Mouse (Mus musculus): ENCODE data around the gene Ugt1a1. TPM values are rescaled to one million over a fixed set of nuclear protein-coding genes. Genes with fewer than 3 reads are reported as not detected.

Ugt1a1 gene
- polyA plus RNA-seq, 1 experiment = not detected

DNA sequence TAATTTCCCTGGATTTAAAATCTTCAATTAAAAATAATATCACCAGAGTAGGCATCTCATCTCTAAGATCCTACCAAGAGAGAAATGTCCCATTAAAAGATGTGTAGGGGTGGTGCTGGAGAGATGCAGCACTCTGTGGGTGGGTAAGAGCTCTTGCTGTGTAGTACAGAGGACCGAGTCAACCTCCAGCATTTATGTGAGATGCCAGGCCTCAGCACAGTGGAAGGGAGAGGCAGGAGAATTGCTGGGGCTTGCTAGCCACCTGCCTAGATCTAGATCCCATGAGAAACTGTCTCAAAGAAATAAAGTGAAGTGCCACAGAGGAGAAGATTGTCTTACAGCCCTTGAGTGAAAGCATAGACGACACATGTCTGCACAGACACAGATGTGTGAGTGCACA is 4.8 kb downstream of the Ugt1a1 start:
- peaks cover 8% of the 10 kb centered on the region; the same call in 1 of the 2 replicates for H3K9me3 ChIP-seq (replicated peaks; ENCODE audit: control insufficient read depth, insufficient read depth, low read length, poor library complexity, severe bottlenecking)

DNA sequence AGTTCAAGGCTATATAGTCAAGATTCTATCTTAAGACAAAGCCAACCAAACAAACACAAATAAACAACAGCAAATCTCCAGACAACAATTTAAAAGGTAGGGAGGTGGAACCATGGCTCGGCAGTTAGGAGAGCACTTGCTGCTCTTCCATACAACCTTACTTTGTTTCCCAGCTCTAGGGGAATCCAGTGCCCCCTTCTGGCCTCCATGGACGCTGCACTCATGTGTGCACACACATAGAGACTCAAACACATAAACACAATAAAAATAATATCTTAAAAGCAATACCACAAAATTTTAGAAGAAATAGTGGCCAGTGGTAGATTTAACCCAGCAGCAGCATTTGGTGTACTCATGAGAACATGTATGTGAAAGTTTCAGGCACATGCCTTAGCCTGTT is 5.4 kb downstream of the Ugt1a1 start:
- TF ChIP-seq CTCF (IDR thresholded peaks at IDR 0.05; ENCODE audit: low read depth, low read length) (no peak), POLR2A (IDR thresholded peaks at IDR 0.05; ENCODE audit: insufficient read depth, low read length) (no peak), EP300 (IDR thresholded peaks at IDR 0.05; ENCODE audit: insufficient read depth, low read depth, low read length) (no peak)
- H3K9me3 ChIP-seq (replicated peaks; ENCODE audit: control insufficient read depth, insufficient read depth, low read length, poor library complexity, severe bottlenecking) = peaks cover 8% of the 10 kb centered on the region
- H3K4me3 ChIP-seq (ENCODE audit: low read depth, low read length) = no peak overlapping the region
- no peaks in the 10 kb centered on the region for H3K27me3 ChIP-seq (ENCODE audit: control insufficient read depth, insufficient read depth, low read length, poor library complexity, severe bottlenecking)
- no peaks in the 10 kb centered on the region for H3K36me3 ChIP-seq (ENCODE audit: control insufficient read depth, insufficient read depth, low read length, poor library complexity, severe bottlenecking)
- H3K4me1 ChIP-seq (ENCODE audit: control insufficient read depth, insufficient read depth, low read length) = no peaks in the 10 kb centered on the region
- no peak overlapping the region for H3K9ac ChIP-seq (ENCODE audit: low read depth, poor library complexity, severe bottlenecking)
- H3K27ac ChIP-seq (ENCODE audit: insufficient read depth, low read length) = no peak overlapping the region

More for the DNA sequence above, 4.8 kb downstream of the Ugt1a1 start:
- Histone ChIP-seq H3K4me1 (ENCODE audit: control insufficient read depth, insufficient read depth, low read length) (no peaks in the 10 kb centered on the region), H3K4me3 (ENCODE audit: low read depth, low read length) (no peak overlapping the region), H3K27ac (ENCODE audit: insufficient read depth, low read length) (no peak overlapping the region), H3K36me3 (ENCODE audit: control insufficient read depth, insufficient read depth, low read length, poor library complexity, severe bottlenecking) (no peaks in the 10 kb centered on the region), H3K27me3 (ENCODE audit: control insufficient read depth, insufficient read depth, low read length, poor library complexity, severe bottlenecking) (no peaks in the 10 kb centered on the region), H3K9ac (ENCODE audit: low read depth, poor library complexity, severe bottlenecking) (no peak overlapping the region)
- no peak for TF ChIP-seq EP300 (IDR thresholded peaks at IDR 0.05; ENCODE audit: insufficient read depth, low read depth, low read length)

DNA sequence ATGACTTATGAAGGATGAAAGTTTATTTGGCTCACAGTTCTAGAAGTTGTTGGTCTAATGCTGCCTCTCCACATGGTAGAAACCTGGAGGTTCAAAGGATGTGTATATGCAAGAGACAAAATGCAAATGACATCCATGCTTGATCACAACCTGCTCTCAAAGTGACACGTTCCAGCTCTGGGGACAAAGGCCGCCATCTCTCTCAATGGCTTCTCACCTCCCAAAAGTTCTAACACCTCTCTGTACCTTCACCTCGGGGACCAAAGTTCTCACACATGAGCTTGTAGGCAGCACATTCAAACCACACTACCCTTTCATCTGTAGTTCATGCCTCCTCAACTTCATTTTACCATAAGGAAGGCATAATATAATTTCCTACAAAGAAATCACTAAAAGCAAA is 5.8 kb downstream of the Ugt1a1 start:
- H3K27ac ChIP-seq (ENCODE audit: insufficient read depth, low read length) = no peak overlapping the region
- no peak for TF ChIP-seq POLR2A (IDR thresholded peaks at IDR 0.05; ENCODE audit: insufficient read depth, low read length)
- TF ChIP-seq CTCF (IDR thresholded peaks at IDR 0.05; ENCODE audit: low read depth, low read length) = no peak
- no peak for TF ChIP-seq EP300 (IDR thresholded peaks at IDR 0.05; ENCODE audit: insufficient read depth, low read depth, low read length)
- no peak overlapping the region for H3K9ac ChIP-seq (ENCODE audit: low read depth, poor library complexity, severe bottlenecking)
- H3K9me3 ChIP-seq (replicated peaks; ENCODE audit: control insufficient read depth, insufficient read depth, low read length, poor library complexity, severe bottlenecking) = peaks cover 8% of the 10 kb centered on the region
- H3K27me3 ChIP-seq (ENCODE audit: control insufficient read depth, insufficient read depth, low read length, poor library complexity, severe bottlenecking) = no peaks in the 10 kb centered on the region
- H3K4me1 ChIP-seq (ENCODE audit: control insufficient read depth, insufficient read depth, low read length) = no peaks in the 10 kb centered on the region
- no peak overlapping the region for H3K4me3 ChIP-seq (ENCODE audit: low read depth, low read length)
- no peaks in the 10 kb centered on the region for H3K36me3 ChIP-seq (ENCODE audit: control insufficient read depth, insufficient read depth, low read length, poor library complexity, severe bottlenecking)

DNA sequence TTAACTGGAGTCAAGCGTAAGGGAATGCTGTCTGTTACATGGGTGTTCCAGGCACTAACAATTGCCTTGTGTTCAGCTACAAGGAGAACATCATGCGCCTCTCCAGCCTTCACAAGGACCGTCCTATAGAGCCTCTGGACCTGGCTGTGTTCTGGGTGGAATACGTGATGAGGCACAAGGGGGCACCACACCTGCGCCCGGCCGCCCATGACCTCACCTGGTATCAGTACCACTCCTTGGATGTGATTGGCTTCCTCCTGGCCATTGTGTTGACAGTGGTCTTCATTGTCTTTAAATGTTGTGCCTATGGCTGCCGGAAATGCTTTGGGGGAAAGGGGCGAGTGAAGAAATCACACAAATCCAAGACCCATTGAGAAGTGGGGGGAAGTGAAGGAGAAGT is 6.3 kb downstream of the Ugt1a1 start:
- Histone ChIP-seq H3K27ac (ENCODE audit: insufficient read depth, low read length) (no peak overlapping the region), H3K36me3 (ENCODE audit: control insufficient read depth, insufficient read depth, low read length, poor library complexity, severe bottlenecking) (no peaks in the 10 kb centered on the region), H3K4me3 (ENCODE audit: low read depth, low read length) (no peak overlapping the region), H3K27me3 (ENCODE audit: control insufficient read depth, insufficient read depth, low read length, poor library complexity, severe bottlenecking) (no peaks in the 10 kb centered on the region), H3K4me1 (ENCODE audit: control insufficient read depth, insufficient read depth, low read length) (no peaks in the 10 kb centered on the region), H3K9me3 (replicated peaks; ENCODE audit: control insufficient read depth, insufficient read depth, low read length, poor library complexity, severe bottlenecking) (peaks cover 8% of the 10 kb centered on the region), H3K9ac (ENCODE audit: low read depth, poor library complexity, severe bottlenecking) (no peak overlapping the region)
- TF ChIP-seq EP300 (IDR thresholded peaks at IDR 0.05; ENCODE audit: insufficient read depth, low read depth, low read length) (no peak), POLR2A (IDR thresholded peaks at IDR 0.05; ENCODE audit: insufficient read depth, low read length) (no peak), CTCF (IDR thresholded peaks at IDR 0.05; ENCODE audit: low read depth, low read length) (no peak)

DNA sequence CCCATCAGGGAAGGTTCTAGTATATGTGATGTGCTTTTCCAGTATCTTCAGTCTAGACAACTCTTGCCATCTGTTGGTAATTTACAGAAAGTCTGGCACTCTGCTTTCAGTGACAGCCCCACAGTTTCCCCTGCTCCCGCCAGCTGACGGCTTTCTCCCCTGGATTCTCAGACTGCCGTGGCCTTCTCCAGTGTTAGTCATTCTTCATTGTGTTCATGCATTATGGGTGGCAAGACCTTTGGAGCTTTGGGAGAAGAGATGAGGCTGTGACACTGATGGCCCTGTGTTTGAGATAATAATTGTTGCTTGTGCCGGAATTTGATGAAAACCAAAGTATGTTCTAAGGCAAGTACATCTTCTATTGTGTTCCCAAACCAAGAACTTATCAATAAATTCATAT is 6.8 kb downstream of the Ugt1a1 start:
- no peaks in the 10 kb centered on the region for H3K27me3 ChIP-seq (ENCODE audit: control insufficient read depth, insufficient read depth, low read length, poor library complexity, severe bottlenecking)
- no peak for TF ChIP-seq CTCF (IDR thresholded peaks at IDR 0.05; ENCODE audit: low read depth, low read length)
- no peak for TF ChIP-seq EP300 (IDR thresholded peaks at IDR 0.05; ENCODE audit: insufficient read depth, low read depth, low read length)
- no peak for TF ChIP-seq POLR2A (IDR thresholded peaks at IDR 0.05; ENCODE audit: insufficient read depth, low read length)
- no peak overlapping the region for H3K4me3 ChIP-seq (ENCODE audit: low read depth, low read length)
- H3K36me3 ChIP-seq (ENCODE audit: control insufficient read depth, insufficient read depth, low read length, poor library complexity, severe bottlenecking) = no peaks in the 10 kb centered on the region
- H3K4me1 ChIP-seq (ENCODE audit: control insufficient read depth, insufficient read depth, low read length) = no peaks in the 10 kb centered on the region
- peaks cover 8% of the 10 kb centered on the region for H3K9me3 ChIP-seq (replicated peaks; ENCODE audit: control insufficient read depth, insufficient read depth, low read length, poor library complexity, severe bottlenecking)
- no peak overlapping the region for H3K27ac ChIP-seq (ENCODE audit: insufficient read depth, low read length)
- H3K9ac ChIP-seq (ENCODE audit: low read depth, poor library complexity, severe bottlenecking) = no peak overlapping the region

DNA sequence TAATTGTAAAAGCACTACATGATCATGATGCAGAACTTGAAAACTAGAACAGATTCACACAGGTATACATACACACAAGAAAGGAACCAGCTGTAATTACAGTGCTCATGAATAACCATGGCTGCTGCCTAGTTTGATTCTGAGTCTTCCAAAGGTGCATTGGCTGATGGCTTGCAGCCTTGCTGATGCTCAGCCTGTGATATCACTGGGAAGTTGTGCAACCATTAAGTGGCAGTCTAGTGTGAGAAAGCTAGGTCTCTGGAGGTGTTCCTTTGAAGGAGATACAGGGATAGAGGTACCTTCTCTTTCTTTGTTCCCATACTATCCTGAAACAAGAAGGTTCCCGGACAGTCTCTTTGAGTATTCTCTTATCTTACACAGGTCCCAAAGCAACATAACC is 7.3 kb downstream of the Ugt1a1 start:
- Histone ChIP-seq H3K4me1 (ENCODE audit: control insufficient read depth, insufficient read depth, low read length) (no peaks in the 10 kb centered on the region), H3K9me3 (replicated peaks; ENCODE audit: control insufficient read depth, insufficient read depth, low read length, poor library complexity, severe bottlenecking) (peaks cover 8% of the 10 kb centered on the region)

More for the DNA sequence above, 7.3 kb downstream of the Ugt1a1 start:
- TF ChIP-seq CTCF (IDR thresholded peaks at IDR 0.05; ENCODE audit: low read depth, low read length) = no peak
- no peak for TF ChIP-seq POLR2A (IDR thresholded peaks at IDR 0.05; ENCODE audit: insufficient read depth, low read length)
- TF ChIP-seq EP300 (IDR thresholded peaks at IDR 0.05; ENCODE audit: insufficient read depth, low read depth, low read length) = no peak
- Histone ChIP-seq H3K27ac (ENCODE audit: insufficient read depth, low read length) (no peak overlapping the region), H3K27me3 (ENCODE audit: control insufficient read depth, insufficient read depth, low read length, poor library complexity, severe bottlenecking) (no peaks in the 10 kb centered on the region), H3K36me3 (ENCODE audit: control insufficient read depth, insufficient read depth, low read length, poor library complexity, severe bottlenecking) (no peaks in the 10 kb centered on the region), H3K4me3 (ENCODE audit: low read depth, low read length) (no peak overlapping the region), H3K9ac (ENCODE audit: low read depth, poor library complexity, severe bottlenecking) (no peak overlapping the region)

Data from ES-Bruce4 (cell line).